Mouse (Mus musculus) intestine, embryonic 16.5 days (tissue): ENCODE data around the gene Olfr284. TPM values are rescaled to one million over a fixed set of nuclear protein-coding genes. Genes with fewer than 3 reads are reported as not detected.

ENCODE experiments used
- ATAC-seq: fragments of 200-750 bp; cut with Nextera tagmentation; 2 replicates; pipeline ENCODE4 v1.8.0; 2017; ENCODE audit warnings: moderate TSS enrichment, moderate library complexity
- H3K27ac ChIP-seq: fragments of 300-500 bp; sonication (generic); 2 replicates; pipeline ENCODE4 v1.5.1; 2014; ENCODE audit warnings: mild to moderate bottlenecking, low read length
- H3K27me3 ChIP-seq: fragments of 300-500 bp; sonication (generic); replicated peaks from 2 replicates; pipeline ENCODE4 v1.6.1; 2014; ENCODE audit warnings: low read length, control low read depth, mixed read lengths; ENCODE audit not compliant: control insufficient read depth, insufficient read depth
- H3K36me3 ChIP-seq: fragments of 300-500 bp; sonication (generic); 2 replicates; pipeline ENCODE4 v1.6.1; 2014; ENCODE audit warnings: low read length, control low read depth; ENCODE audit not compliant: control insufficient read depth, insufficient read depth
- H3K4me1 ChIP-seq: fragments of 300-500 bp; sonication (generic); 2 replicates; pipeline ENCODE4 v1.6.1; 2014; ENCODE audit warnings: low read length, control low read depth, mixed read lengths; ENCODE audit not compliant: control insufficient read depth, insufficient read depth
- H3K4me2 ChIP-seq: fragments of 300-500 bp; sonication (generic); 2 replicates; pipeline ENCODE4 v1.6.1; 2014; ENCODE audit warnings: low read depth, low read length, control low read depth
- H3K4me3 ChIP-seq: fragments of 300-500 bp; sonication (generic); 2 replicates; pipeline ENCODE4 v1.5.1; 2014; ENCODE audit warnings: mild to moderate bottlenecking, low read length
- H3K9ac ChIP-seq: fragments of 300-500 bp; sonication (generic); 2 replicates; pipeline ENCODE4 v1.6.1; 2014; ENCODE audit warnings: low read depth, low read length
- H3K9me3 ChIP-seq: fragments of 300-500 bp; sonication (generic); 2 replicates; pipeline ENCODE4 v1.6.1; 2016; ENCODE audit warnings: low read length, control low read depth; ENCODE audit not compliant: control insufficient read depth
- WGBS: fragments of 180-500 bp; shearing (Covaris S2); extraction: QIAGEN DNeasy Blood & Tissue Kit; methylation state at CpG from one replicate; pipeline ENCODE4 v1.1.7; 2014; 5-methylcytosine and 5-hydroxymethylcytosine counted together
- polyA plus RNA-seq: library from polyadenylated mRNA; unstranded; fragments of >200 nt; fragmentation: Nextera tagmentation; extraction: Ambion mirVana; gene quantifications from 2 replicates; pipeline ENCODE4 v1.2.1, GENCODE M21; 2015

Olfr284 gene
- polyA plus RNA-seq, result not detected in 2 replicates

DNA sequence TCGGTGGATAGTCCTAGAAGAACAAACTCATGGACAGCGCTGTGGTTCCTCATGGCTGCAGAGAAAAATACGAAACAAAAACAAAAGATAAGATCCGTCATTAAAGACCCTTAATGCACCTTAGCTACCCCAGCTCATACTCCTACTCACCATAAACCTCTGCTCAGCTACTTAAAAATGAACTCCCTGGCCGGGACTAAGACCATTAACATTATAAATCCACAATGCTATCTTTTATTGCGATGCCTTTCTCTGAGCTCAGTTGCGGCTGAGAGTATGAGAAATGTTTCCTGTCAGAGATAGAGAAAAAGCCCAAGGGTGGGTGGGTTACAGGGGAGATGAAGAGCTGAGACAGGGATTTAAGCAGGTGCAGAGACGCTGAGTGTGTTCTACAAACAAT lies at the start of gene Olfr284:
Olfr284 (minus strand) TSS at position 101 of the 400 bp plus-strand sequence.
- ATAC-seq, result no peak
- Histone ChIP-seq H3K27me3 (no peaks in the 10 kb centered on the region), H3K4me3 (no peak within 1 kb of the TSS), H3K4me1 (no peaks in the 10 kb centered on the region), H3K4me2 (no peak within 1 kb of the TSS), H3K36me3 (no peaks in the 10 kb centered on the region), H3K9ac (no peak within 1 kb of the TSS), H3K27ac (no peak within 1 kb of the TSS), H3K9me3 (no peaks in the 10 kb centered on the region)
- 65% methylated on average over 8 of the region's 8 CpGs for WGBS

- peak; percentile 38; the same call in 1 of the 2 replicates for ATAC-seq
- no peaks in the 10 kb centered on the region for H3K4me1 ChIP-seq
- no peaks in the 10 kb centered on the region for H3K9me3 ChIP-seq
- no peak overlapping the region for H3K4me2 ChIP-seq
- no peaks in the 10 kb centered on the region for H3K36me3 ChIP-seq
- 27% methylated on average over 7 of the region's 7 CpGs for WGBS
- no peak overlapping the region for H3K27ac ChIP-seq
- no peak overlapping the region for H3K9ac ChIP-seq
- no peaks in the 10 kb centered on the region for H3K27me3 ChIP-seq
- H3K4me3 ChIP-seq, result no peak overlapping the region
Measured at GRCm38 (mm10) chr15:98389796-98390195, 49.0 kb upstream of the Olfr284 start.

GRCm38 (mm10) chr15:98387621-98388020 lies 46.8 kb upstream of the Olfr284 start:
- H3K4me3 ChIP-seq, result no peak overlapping the region
- H3K4me1 ChIP-seq, result no peaks in the 10 kb centered on the region
- H3K36me3 ChIP-seq, result no peaks in the 10 kb centered on the region
- WGBS, result 72% methylated on average over 2 of the region's 2 CpGs
- no peak overlapping the region for H3K4me2 ChIP-seq
- no peak overlapping the region for H3K9ac ChIP-seq
- no peak for ATAC-seq
- no peak overlapping the region for H3K27ac ChIP-seq
- no peaks in the 10 kb centered on the region for H3K9me3 ChIP-seq
- H3K27me3 ChIP-seq, result no peaks in the 10 kb centered on the region

DNA sequence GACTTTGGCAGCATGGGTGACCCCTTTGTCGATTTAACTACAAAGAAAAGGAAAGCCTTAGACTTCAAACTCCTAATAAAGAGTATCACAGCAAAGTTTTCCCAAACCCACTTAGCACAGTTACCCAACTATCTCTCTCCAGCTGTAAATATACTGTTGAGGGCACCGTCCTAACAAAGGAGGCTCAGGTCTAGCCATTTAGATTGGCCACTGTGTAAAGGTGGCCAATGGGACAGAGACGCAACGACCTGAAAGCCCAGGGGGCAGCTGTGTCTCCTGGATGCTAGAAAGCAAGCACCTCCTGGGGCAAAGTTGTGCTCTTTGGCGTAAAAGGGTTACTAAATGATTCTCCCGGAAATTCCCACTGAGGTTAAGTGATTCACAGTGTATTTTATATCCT lies 40.1 kb upstream of the Olfr284 start, which contains the start of gene Olfr283:
Olfr283 (minus strand) TSS at position 101 of the 400 bp plus-strand sequence.
- H3K9me3 ChIP-seq, result no peaks in the 10 kb centered on the region
- no peak within 1 kb of the TSS for H3K4me2 ChIP-seq
- no peaks in the 10 kb centered on the region for H3K27me3 ChIP-seq
- no peaks in the 10 kb centered on the region for H3K4me1 ChIP-seq
- no peak within 1 kb of the TSS for H3K4me3 ChIP-seq
- H3K36me3 ChIP-seq, result no peaks in the 10 kb centered on the region
- H3K9ac ChIP-seq, result no peak within 1 kb of the TSS
- no peak within 1 kb of the TSS for H3K27ac ChIP-seq
- ATAC-seq, result no peak
- WGBS, result 86% methylated on average over 6 of the region's 6 CpGs

- H3K4me1 ChIP-seq, result no peaks in the 10 kb centered on the region
- no peaks in the 10 kb centered on the region for H3K9me3 ChIP-seq
- no peak for ATAC-seq
- H3K27ac ChIP-seq, result no peak overlapping the region
- no peak overlapping the region for H3K9ac ChIP-seq
- no peak overlapping the region for H3K4me2 ChIP-seq
- no peaks in the 10 kb centered on the region for H3K36me3 ChIP-seq
- WGBS, result 91% methylated on average over 13 of the region's 13 CpGs
- no peak overlapping the region for H3K4me3 ChIP-seq
- no peaks in the 10 kb centered on the region for H3K27me3 ChIP-seq
Measured at GRCm38 (mm10) chr15:98378209-98378608, 37.4 kb upstream of the Olfr284 start.

DNA sequence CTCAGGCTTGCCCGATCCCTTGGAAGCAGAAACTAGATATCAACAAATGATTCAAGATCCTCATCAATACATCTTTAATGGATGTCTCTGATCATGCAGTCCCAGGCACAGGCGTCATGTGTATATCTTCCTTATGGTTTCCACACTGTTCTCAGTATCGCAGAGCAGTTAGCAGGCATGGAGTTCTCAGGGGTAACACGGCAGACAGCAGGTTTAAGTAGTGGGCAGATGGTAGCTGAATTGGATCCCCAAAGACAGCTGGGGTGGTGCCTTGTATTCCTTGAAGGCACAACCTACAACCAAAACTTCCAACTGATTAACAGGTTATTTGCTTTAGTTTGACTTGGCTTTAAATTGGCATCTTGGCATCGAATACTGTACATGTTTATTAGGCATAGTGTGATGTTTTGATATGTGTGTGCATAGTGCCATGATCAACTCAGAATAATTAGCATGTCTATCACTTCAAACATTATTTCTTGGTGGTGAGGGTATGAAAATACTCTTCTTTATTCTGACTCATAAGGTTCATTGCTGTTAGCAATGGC lies 23.5 kb downstream of the Olfr284 start, which contains the start of gene Olfr285:
Olfr285 (minus strand) TSS at position 177 of the 548 bp plus-strand sequence.
- no peak within 1 kb of the TSS for H3K9ac ChIP-seq
- no peaks in the 10 kb centered on the region for H3K36me3 ChIP-seq
- no peak for ATAC-seq
- H3K4me2 ChIP-seq, result no peak within 1 kb of the TSS
- H3K4me3 ChIP-seq, result no peak within 1 kb of the TSS
- no peaks in the 10 kb centered on the region for H3K9me3 ChIP-seq
- WGBS, result 85% methylated on average over 5 of the region's 5 CpGs
- H3K27me3 ChIP-seq, result no peaks in the 10 kb centered on the region
- H3K4me1 ChIP-seq, result no peaks in the 10 kb centered on the region
- H3K27ac ChIP-seq, result no peak within 1 kb of the TSS

DNA sequence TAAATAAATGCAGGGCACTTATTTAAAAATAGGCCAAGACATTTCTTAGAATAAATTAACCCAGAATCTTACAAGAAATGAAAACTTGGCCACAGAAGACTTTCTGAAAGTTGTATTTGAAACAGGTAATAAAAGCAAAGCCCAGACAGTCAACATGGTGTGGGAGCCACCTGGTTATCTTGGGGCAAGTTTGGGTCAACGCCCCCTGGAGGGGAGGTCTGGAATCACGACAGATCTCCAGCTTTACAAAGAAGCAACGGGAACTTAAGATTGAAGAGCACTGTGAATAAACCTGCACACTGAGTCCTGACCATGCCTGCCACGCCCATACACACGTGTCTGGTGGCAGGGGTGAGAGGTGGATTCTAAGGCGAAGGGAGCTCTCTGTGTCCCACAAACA lies 25.1 kb downstream of the Olfr284 start:
- Histone ChIP-seq H3K4me1 (no peaks in the 10 kb centered on the region), H3K9ac (no peak overlapping the region), H3K9me3 (no peaks in the 10 kb centered on the region), H3K27me3 (no peaks in the 10 kb centered on the region), H3K36me3 (no peaks in the 10 kb centered on the region), H3K4me2 (no peak overlapping the region), H3K4me3 (no peak overlapping the region), H3K27ac (no peak overlapping the region)
- 50% methylated on average over 6 of the region's 6 CpGs for WGBS
- ATAC-seq, result no peak

DNA sequence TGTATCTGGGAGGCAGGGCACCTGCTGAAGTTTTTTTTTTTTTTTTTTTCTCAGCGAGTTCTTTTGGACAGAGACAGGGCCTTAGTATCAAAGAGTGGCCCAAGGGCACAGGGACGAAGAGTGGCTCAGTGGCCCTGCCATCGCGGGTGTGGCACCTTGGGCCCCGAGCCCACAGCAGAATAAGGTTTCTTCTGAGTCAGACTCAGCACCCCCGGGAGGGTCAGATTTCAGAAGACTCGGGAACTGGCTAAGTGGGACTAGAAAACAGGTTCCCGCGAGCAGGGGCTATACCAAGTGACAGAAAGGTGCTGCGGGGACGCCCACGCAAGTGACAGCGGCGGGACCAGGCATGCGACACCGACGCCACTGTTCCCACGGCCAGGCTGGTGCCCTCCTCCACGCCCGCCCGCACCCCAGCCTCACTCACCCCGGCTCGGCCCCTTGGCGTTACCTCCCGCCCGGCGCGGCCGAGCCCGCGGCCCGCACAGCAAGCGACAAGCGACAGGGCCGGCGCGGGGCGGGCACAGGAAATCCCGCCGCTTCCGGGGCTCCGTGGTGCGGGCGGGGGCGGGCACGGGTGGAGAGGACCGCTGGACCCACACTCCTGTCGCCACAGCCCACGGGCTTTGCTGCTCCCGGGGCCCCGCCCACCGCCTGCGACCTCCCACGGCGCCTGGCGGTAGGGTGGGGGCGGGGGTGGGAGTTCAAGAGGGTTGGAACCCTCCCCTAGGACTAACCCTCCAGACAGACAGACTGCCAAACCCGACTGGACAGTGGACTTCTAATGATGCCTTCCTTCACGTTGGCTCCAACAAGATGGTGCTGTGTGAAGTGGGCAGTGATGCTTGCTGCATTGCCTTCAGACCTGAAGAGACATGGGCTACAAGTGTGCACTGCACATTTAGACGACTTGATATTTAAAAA lies 44.9 kb downstream of the Olfr284 start, which contains the start of gene Zfp641:
Zfp641 (minus strand) TSS at position 534 of the 924 bp plus-strand sequence.
- H3K4me3 ChIP-seq, result peak within 1 kb of the TSS; percentile 62
- 3% methylated on average over 53 of the region's 60 CpGs for WGBS

GRCm38 (mm10) chr15:98293651-98294050 lies 47.1 kb downstream of the Olfr284 start:
- H3K4me1 ChIP-seq, result 0 out of 2 replicates have a peak, but pooled peaks cover 3% of the 10 kb centered on the region
- WGBS, result 94% methylated on average over 8 of the region's 8 CpGs
- no peak overlapping the region for H3K9ac ChIP-seq
- no peak overlapping the region for H3K4me2 ChIP-seq
- no peaks in the 10 kb centered on the region for H3K27me3 ChIP-seq
- no peak for ATAC-seq
- H3K27ac ChIP-seq, result no peak overlapping the region
- H3K4me3 ChIP-seq, result no peak overlapping the region
- H3K36me3 ChIP-seq, result no peaks in the 10 kb centered on the region
- H3K9me3 ChIP-seq, result no peaks in the 10 kb centered on the region

More for the DNA sequence above, 44.9 kb downstream of the Olfr284 start, which contains the start of gene Zfp641:
- ATAC-seq, result peak; percentile 60
- no peaks in the 10 kb centered on the region for H3K36me3 ChIP-seq
- H3K9ac ChIP-seq, result peak within 1 kb of the TSS; percentile 77
- H3K27me3 ChIP-seq, result no peaks in the 10 kb centered on the region
- no peak within 1 kb of the TSS for H3K27ac ChIP-seq
- H3K4me1 ChIP-seq, result 0 out of 2 replicates have a peak, but pooled peaks cover 3% of the 10 kb centered on the region
- H3K9me3 ChIP-seq, result no peaks in the 10 kb centered on the region
- peak within 1 kb of the TSS; percentile 91 for H3K4me2 ChIP-seq
